Mouse (Mus musculus): ENCODE data around the gene Gm49027.
"Not testable (repeated sequence)": the region's sequence is repeated elsewhere in the genome, so short reads cannot be mapped to it uniquely, and the experiment has no call there.

Gm49027 gene

DNA sequence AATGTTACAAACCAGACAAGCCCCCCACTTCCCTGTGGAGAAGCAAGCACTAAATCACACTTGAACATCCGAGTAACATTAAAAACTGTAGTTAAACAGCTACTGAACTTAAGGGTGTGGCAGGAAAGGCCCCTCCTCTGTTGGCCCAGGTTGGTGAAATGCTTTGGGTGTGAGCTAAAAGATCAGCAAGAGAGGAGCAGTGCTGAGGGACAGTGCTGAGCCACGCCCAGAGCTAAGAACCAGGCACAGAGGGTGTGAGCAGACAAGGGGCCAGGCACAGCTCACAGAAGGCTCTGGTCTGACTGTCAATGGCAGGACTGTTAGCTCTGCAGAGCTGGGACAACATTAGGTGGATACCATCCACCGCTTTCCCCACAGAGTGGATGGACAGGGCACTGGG, 13.2 kb downstream of the Gm49027 start:
- no peak for TF ChIP-seq POU5F1 (IDR thresholded peaks at IDR 0.05; ENCODE audit: borderline replicate concordance, low read length)
- no peak for TF ChIP-seq NANOG (IDR thresholded peaks at IDR 0.05; ENCODE audit: borderline replicate concordance, low read length)
- no peak for TF ChIP-seq CTCF (conservative IDR thresholded peaks at IDR 0.05; ENCODE audit: low read length)
- peaks cover 48% of the 10 kb centered on the region for H3K4me1 ChIP-seq (replicated peaks; ENCODE audit: low read depth, low read length)
- H3K36me3 ChIP-seq (ENCODE audit: insufficient read depth, low read length) = peaks cover 59% of the 10 kb centered on the region
- no peaks in the 10 kb centered on the region for H3K9me3 ChIP-seq (ENCODE audit: low read length)
- H3K4me3 ChIP-seq (replicated peaks; ENCODE audit: low read length) = no peak overlapping the region
- peaks cover 32% of the 10 kb centered on the region for H3K27me3 ChIP-seq (ENCODE audit: insufficient read depth, low read length)

GRCm38 (mm10) chr5:123511426-123511825, 13.9 kb downstream of the Gm49027 start:
- not testable (repeated sequence) for H3K9me3 ChIP-seq (ENCODE audit: low read length)
- Histone ChIP-seq H3K27me3 (ENCODE audit: insufficient read depth, low read length) (peaks cover 37% of the 10 kb centered on the region), H3K36me3 (ENCODE audit: insufficient read depth, low read length) (peaks cover 52% of the 10 kb centered on the region)

GRCm38 (mm10) chr5:123510160-123510559, 15.1 kb downstream of the Gm49027 start, which contains the start of gene B3gnt4:
B3gnt4 (plus strand) TSS chr5:123510460.
- H3K27me3 ChIP-seq (ENCODE audit: insufficient read depth, low read length) = peaks cover 43% of the 10 kb centered on the region
- no peak for TF ChIP-seq CTCF (conservative IDR thresholded peaks at IDR 0.05; ENCODE audit: low read length)
- no peak for TF ChIP-seq NANOG (IDR thresholded peaks at IDR 0.05; ENCODE audit: borderline replicate concordance, low read length)
- TF ChIP-seq POU5F1 (IDR thresholded peaks at IDR 0.05; ENCODE audit: borderline replicate concordance, low read length) = no peak
- H3K4me3 ChIP-seq (replicated peaks; ENCODE audit: low read length) = peak within 1 kb of the TSS; percentile 84; the same call in 1 of the 2 replicates
- H3K36me3 ChIP-seq (ENCODE audit: insufficient read depth, low read length) = peaks cover 39% of the 10 kb centered on the region
- peaks cover 48% of the 10 kb centered on the region for H3K4me1 ChIP-seq (replicated peaks; ENCODE audit: low read depth, low read length)
- H3K9me3 ChIP-seq (ENCODE audit: low read length) = no peaks in the 10 kb centered on the region

More at GRCm38 (mm10) chr5:123511426-123511825, 13.9 kb downstream of the Gm49027 start:
- H3K4me1 ChIP-seq (replicated peaks; ENCODE audit: low read depth, low read length) = peaks cover 48% of the 10 kb centered on the region
- not testable (repeated sequence) for H3K4me3 ChIP-seq (replicated peaks; ENCODE audit: low read length)

GRCm38 (mm10) chr5:123508921-123509320, 16.4 kb downstream of the Gm49027 start:
- no peak for TF ChIP-seq CTCF (conservative IDR thresholded peaks at IDR 0.05; ENCODE audit: low read length)
- no peak for TF ChIP-seq POU5F1 (IDR thresholded peaks at IDR 0.05; ENCODE audit: borderline replicate concordance, low read length)
- TF ChIP-seq NANOG (IDR thresholded peaks at IDR 0.05; ENCODE audit: borderline replicate concordance, low read length) = no peak
- Histone ChIP-seq H3K36me3 (ENCODE audit: insufficient read depth, low read length) (peaks cover 27% of the 10 kb centered on the region), H3K4me1 (replicated peaks; ENCODE audit: low read depth, low read length) (peaks cover 48% of the 10 kb centered on the region), H3K9me3 (ENCODE audit: low read length) (no peaks in the 10 kb centered on the region), H3K27me3 (ENCODE audit: insufficient read depth, low read length) (peaks cover 53% of the 10 kb centered on the region), H3K4me3 (replicated peaks; ENCODE audit: low read length) (peak overlapping the region; percentile 84)

DNA sequence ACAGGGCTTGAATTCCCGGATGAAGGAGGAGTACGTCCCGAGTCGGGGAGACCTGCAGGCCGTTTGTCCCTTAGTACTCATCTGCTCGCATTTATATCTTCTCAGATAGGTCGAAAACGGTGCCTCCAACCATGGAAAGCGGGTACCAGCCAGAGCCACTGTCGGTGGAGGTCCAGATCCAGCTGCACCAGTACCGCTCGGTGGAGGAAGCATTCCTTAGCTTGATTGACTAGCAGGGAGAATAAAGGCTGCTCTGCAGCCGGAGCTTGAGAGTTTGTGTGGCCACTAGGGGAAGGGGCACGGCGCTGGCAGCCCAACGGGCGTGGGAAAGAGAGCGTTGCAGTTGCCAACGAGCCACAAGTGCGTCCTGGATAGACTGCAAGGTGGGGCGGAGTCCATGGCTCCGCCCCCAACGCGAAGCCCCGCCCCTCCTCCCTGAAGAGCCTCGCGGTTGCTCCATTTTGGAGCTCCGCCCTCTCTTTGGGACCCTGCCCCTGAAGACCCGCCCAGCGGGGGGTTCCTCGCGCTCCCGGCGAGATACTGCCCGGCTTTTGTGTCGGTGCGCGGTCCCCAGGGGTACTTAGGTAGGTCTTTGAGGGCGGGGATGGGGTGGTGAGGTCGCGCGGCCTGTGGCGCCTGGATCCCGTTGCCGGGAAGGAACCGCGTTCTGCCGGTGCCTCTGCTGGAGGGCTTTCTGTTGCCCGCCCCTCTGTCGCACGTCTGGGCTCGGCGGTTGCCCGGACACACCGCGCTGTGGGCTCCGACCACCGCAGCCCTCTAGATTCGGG, 17.2 kb downstream of the Gm49027 start:
- Histone ChIP-seq H3K9me3 (ENCODE audit: low read length) (no peaks in the 10 kb centered on the region), H3K36me3 (ENCODE audit: insufficient read depth, low read length) (peaks cover 22% of the 10 kb centered on the region), H3K4me3 (replicated peaks; ENCODE audit: low read length) (peak overlapping the region; percentile 84), H3K27me3 (ENCODE audit: insufficient read depth, low read length) (peaks cover 55% of the 10 kb centered on the region), H3K4me1 (replicated peaks; ENCODE audit: low read depth, low read length) (peaks cover 45% of the 10 kb centered on the region)
- TF ChIP-seq NANOG (IDR thresholded peaks at IDR 0.05; ENCODE audit: borderline replicate concordance, low read length) (no peak), CTCF (conservative IDR thresholded peaks at IDR 0.05; ENCODE audit: low read length) (no peak), POU5F1 (IDR thresholded peaks at IDR 0.05; ENCODE audit: borderline replicate concordance, low read length) (no peak)

DNA sequence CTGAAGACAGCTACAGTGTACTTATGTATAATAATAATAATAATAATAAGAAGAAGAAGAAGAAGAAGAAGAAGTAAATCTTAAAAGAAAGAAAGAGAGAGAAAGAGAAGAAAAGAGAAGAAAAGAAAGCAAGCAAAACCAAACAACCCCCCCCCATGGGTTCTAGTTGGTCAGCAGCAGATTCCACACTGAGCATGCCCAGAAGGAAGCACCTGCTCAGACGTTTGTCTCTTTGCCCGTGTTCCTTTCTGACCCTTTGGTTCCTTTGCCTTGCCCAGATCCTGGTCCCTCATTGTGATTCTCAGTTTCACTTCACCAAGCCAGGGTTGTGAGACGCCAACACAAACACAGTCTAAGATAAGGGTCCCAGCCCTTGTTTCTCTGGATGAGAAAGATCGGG, 23.3 kb downstream of the Gm49027 start:
- H3K36me3 ChIP-seq (ENCODE audit: insufficient read depth, low read length) = no peaks in the 10 kb centered on the region
- H3K4me3 ChIP-seq (replicated peaks; ENCODE audit: low read length) = no peak overlapping the region
- peaks cover 50% of the 10 kb centered on the region for H3K27me3 ChIP-seq (ENCODE audit: insufficient read depth, low read length)
- H3K9me3 ChIP-seq (ENCODE audit: low read length) = no peaks in the 10 kb centered on the region
- TF ChIP-seq CTCF (conservative IDR thresholded peaks at IDR 0.05; ENCODE audit: low read length) = no peak
- peaks cover 55% of the 10 kb centered on the region for H3K4me1 ChIP-seq (replicated peaks; ENCODE audit: low read depth, low read length)

- H3K4me1 ChIP-seq (replicated peaks; ENCODE audit: low read depth, low read length) = peaks cover 62% of the 10 kb centered on the region
- no peaks in the 10 kb centered on the region for H3K9me3 ChIP-seq (ENCODE audit: low read length)
- H3K36me3 ChIP-seq (ENCODE audit: insufficient read depth, low read length) = no peaks in the 10 kb centered on the region
- peak; percentile 39 for TF ChIP-seq CTCF (conservative IDR thresholded peaks at IDR 0.05; ENCODE audit: low read length)
- TF ChIP-seq NANOG (IDR thresholded peaks at IDR 0.05; ENCODE audit: borderline replicate concordance, low read length) = no peak
- no peak overlapping the region for H3K4me3 ChIP-seq (replicated peaks; ENCODE audit: low read length)
- peaks cover 43% of the 10 kb centered on the region for H3K27me3 ChIP-seq (ENCODE audit: insufficient read depth, low read length)
These were observed 25.6 kb downstream of the Gm49027 start for GRCm38 (mm10) chr5:123499717-123500116.

- Histone ChIP-seq H3K27me3 (ENCODE audit: insufficient read depth, low read length) (peaks cover 31% of the 10 kb centered on the region), H3K4me3 (replicated peaks; ENCODE audit: low read length) (no peak overlapping the region), H3K9me3 (ENCODE audit: low read length) (no peaks in the 10 kb centered on the region), H3K36me3 (ENCODE audit: insufficient read depth, low read length) (no peaks in the 10 kb centered on the region), H3K4me1 (replicated peaks; ENCODE audit: low read depth, low read length) (peaks cover 10% of the 10 kb centered on the region)
- TF ChIP-seq CTCF (conservative IDR thresholded peaks at IDR 0.05; ENCODE audit: low read length) = no peak
- no peak for TF ChIP-seq NANOG (IDR thresholded peaks at IDR 0.05; ENCODE audit: borderline replicate concordance, low read length)
- no peak for TF ChIP-seq POU5F1 (IDR thresholded peaks at IDR 0.05; ENCODE audit: borderline replicate concordance, low read length)
These were observed 35.4 kb downstream of the Gm49027 start for GRCm38 (mm10) chr5:123489935-123490334.
